Mouse (Mus musculus) embryonic facial prominence, embryonic 13.5 days (tissue): ENCODE measurements around the gene Brk1. TPM values are rescaled to one million over a fixed set of nuclear protein-coding genes. Genes with fewer than 3 reads are reported as not detected.

Experiments used
- ATAC-seq: fragments of 200-750 bp; cut with Nextera tagmentation; 2 replicates; pipeline ENCODE4 v1.8.0; 2017; ENCODE audit warnings: low read depth; ENCODE audit not compliant: insufficient number of reproducible peaks, insufficient read depth, low FRiP score, low TSS enrichment
- H3K27ac ChIP-seq: fragments of 300-500 bp; sonication (generic); 2 replicates; pipeline ENCODE4 v1.5.1; 2015; ENCODE audit warnings: moderate library complexity, mild to moderate bottlenecking, inconsistent platforms
- H3K27me3 ChIP-seq: fragments of 300-500 bp; sonication (generic); 2 replicates; pipeline ENCODE4 v1.6.1; 2015; ENCODE audit warnings: mild to moderate bottlenecking, inconsistent platforms
- H3K36me3 ChIP-seq: fragments of 300-500 bp; sonication (generic); 2 replicates; pipeline ENCODE4 v1.6.1; 2015; ENCODE audit warnings: mild to moderate bottlenecking, inconsistent platforms
- H3K4me1 ChIP-seq: fragments of 300-500 bp; sonication (generic); 2 replicates; pipeline ENCODE4 v1.6.1; 2015; ENCODE audit warnings: inconsistent platforms
- H3K4me2 ChIP-seq: fragments of 300-500 bp; sonication (generic); 2 replicates; pipeline ENCODE4 v1.6.1; 2015; ENCODE audit warnings: moderate library complexity, mild to moderate bottlenecking, inconsistent platforms
- H3K4me3 ChIP-seq: fragments of 300-500 bp; sonication (generic); 2 replicates; pipeline ENCODE4 v1.5.1; 2015; ENCODE audit warnings: mild to moderate bottlenecking, inconsistent platforms
- H3K9ac ChIP-seq: fragments of 300-500 bp; sonication (generic); 2 replicates; pipeline ENCODE4 v1.6.1; 2015; ENCODE audit warnings: mild to moderate bottlenecking, inconsistent platforms
- H3K9me3 ChIP-seq: fragments of 300-500 bp; sonication (generic); 2 replicates; pipeline ENCODE4 v1.6.1; 2016; ENCODE audit warnings: inconsistent platforms
- WGBS: fragments of 180-500 bp; shearing (Covaris S2); methylation state at CpG from one replicate; pipeline ENCODE4 v1.1.7; 2015; ENCODE audit warnings: mixed read lengths; 5-methylcytosine and 5-hydroxymethylcytosine counted together
- polyA plus RNA-seq: library from polyadenylated mRNA; unstranded; fragments of >200 nt; fragmentation: Nextera tagmentation; extraction: Ambion mirVana; gene quantifications from 2 replicates; pipeline ENCODE4 v1.2.1, GENCODE M21; 2015

Gene Brk1
- polyA plus RNA-seq, 1 experiment from 2014 or later, result 240 TPM

DNA sequence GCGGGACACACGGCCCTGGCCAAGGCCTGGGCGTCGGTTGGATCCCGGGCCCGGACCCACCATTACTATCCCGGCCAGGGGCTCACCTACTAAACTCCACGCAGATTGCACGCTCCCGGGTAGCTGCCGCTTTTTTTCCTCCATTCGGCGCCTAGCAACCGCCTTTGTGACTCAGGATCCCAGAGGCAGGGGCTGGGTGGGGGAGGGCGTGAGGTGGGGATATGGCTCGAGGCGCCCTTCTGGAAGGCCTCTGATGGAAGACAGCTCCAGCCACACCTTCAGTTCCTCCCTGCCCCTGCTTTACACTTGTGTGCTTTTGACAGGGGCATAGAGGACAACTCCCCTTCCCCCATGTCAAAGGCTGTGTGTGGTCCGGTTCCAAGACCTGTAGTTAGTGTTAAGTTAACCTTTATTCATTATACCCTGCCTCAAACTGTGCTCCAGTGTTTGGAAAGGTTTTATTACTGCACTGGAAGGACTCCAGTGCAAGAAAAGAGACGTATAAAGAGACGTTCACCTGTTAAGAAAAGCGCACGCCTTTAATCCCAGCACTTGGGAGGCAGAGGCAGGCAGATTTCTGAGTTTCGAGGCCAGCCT lies 3.9 kb upstream of the Brk1 start, which contains the start of gene Fancd2os:
TSS of gene Fancd2os (minus strand) at position 173 of the 597 bp plus-strand sequence.
- Histone ChIP-seq H3K27me3 (no peaks in the 10 kb centered on the region), H3K9ac (peak within 1 kb of the TSS; percentile 51), H3K36me3 (0 out of 2 replicates have a peak, but pooled peaks cover 4% of the 10 kb centered on the region), H3K9me3 (no peaks in the 10 kb centered on the region), H3K4me1 (peaks cover 3% of the 10 kb centered on the region), H3K4me2 (no peak within 1 kb of the TSS), H3K4me3 (no peak within 1 kb of the TSS), H3K27ac (no peak within 1 kb of the TSS)
- no peak for ATAC-seq
- 43% methylated on average over 23 of the region's 23 CpGs for whole genome bisulfite sequencing

DNA sequence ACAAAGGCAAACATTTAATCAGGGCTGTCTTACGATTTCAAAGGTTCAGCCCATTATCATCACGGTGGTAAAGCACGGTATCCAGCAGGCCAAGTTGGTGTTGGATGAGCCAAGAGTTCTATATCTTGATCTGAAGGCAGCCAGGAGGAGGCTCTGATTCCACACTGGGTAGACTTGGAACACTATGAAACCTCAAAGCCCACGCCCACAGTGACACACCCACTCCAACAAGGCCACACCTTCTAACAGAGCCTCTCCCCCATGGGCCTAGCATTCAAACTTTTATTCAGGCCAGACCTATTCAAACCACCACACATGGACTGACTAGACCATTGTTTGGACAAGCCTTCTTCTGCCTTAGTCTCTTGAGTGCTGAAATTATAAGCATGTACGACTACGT lies 1.8 kb upstream of the Brk1 start:
- Histone ChIP-seq H3K9ac (no peak overlapping the region), H3K27me3 (no peaks in the 10 kb centered on the region), H3K4me1 (peaks cover 14% of the 10 kb centered on the region), H3K9me3 (no peaks in the 10 kb centered on the region), H3K36me3 (peaks cover 4% of the 10 kb centered on the region; the same call in 1 of the 2 replicates), H3K27ac (no peak overlapping the region), H3K4me2 (no peak overlapping the region), H3K4me3 (no peak overlapping the region)
- ATAC-seq, result no peak
- 95% methylated on average over 6 of the region's 6 CpGs for WGBS

DNA sequence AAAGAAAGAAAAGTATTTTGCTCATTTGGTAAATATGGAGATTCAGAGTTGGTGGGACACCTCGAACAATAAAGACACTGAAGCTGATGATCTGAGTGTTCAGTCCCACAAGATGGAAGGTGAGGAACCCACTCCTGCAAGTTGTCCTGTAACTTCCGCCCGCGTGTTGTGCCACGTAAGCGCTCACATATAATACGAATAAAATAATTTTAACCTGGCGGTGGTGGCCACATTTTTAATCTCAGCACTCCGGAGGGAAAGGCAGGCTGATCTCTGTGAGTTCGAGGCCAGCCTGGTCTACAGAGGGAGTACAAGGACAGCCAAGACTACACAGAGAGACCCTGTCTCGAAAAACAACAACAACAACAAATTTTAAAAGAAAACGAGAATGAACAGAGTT lies 579 bp upstream of the Brk1 start:
- Histone ChIP-seq H3K27ac (peak overlapping the region; percentile 57; the same call in 1 of the 2 replicates), H3K36me3 (peaks cover 3% of the 10 kb centered on the region; the same call in 1 of the 2 replicates), H3K27me3 (no peaks in the 10 kb centered on the region), H3K9me3 (no peaks in the 10 kb centered on the region), H3K4me3 (peak overlapping the region; percentile 92), H3K9ac (peak overlapping the region; percentile 95), H3K4me2 (peak overlapping the region; percentile 67), H3K4me1 (peaks cover 14% of the 10 kb centered on the region)
- WGBS, result 49% methylated on average over 12 of the region's 12 CpGs
- ATAC-seq, result no peak

DNA sequence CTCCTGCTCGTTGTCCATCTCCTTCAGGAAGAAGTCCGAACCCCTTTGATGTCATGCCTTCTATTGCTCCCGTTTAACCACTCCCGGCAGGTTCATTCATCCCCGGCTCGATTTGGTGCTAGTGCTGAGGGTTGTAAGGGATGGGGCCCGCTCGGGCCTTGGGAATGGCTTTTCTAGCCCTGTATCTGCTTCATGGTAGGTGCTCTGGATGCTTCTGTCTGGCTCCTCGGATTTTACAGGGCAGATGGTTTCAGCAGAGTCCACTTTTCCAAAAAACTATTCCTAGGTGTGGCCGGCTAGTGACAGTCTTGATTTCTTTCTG lies 613 bp downstream of the Brk1 start:
- WGBS, result 5% methylated on average over 10 of the region's 10 CpGs
- peaks cover 14% of the 10 kb centered on the region for H3K4me1 ChIP-seq
- no peaks in the 10 kb centered on the region for H3K9me3 ChIP-seq
- peak overlapping the region; percentile 78 for H3K27ac ChIP-seq
- H3K4me3 ChIP-seq, result peak overlapping the region; percentile 92
- no peaks in the 10 kb centered on the region for H3K27me3 ChIP-seq
- H3K36me3 ChIP-seq, result peaks cover 3% of the 10 kb centered on the region
- H3K9ac ChIP-seq, result peak overlapping the region; percentile 95
- 0 out of 2 replicates have a peak, but pooled peaks have one; percentile 8 for ATAC-seq
- peak overlapping the region; percentile 67 for H3K4me2 ChIP-seq

DNA sequence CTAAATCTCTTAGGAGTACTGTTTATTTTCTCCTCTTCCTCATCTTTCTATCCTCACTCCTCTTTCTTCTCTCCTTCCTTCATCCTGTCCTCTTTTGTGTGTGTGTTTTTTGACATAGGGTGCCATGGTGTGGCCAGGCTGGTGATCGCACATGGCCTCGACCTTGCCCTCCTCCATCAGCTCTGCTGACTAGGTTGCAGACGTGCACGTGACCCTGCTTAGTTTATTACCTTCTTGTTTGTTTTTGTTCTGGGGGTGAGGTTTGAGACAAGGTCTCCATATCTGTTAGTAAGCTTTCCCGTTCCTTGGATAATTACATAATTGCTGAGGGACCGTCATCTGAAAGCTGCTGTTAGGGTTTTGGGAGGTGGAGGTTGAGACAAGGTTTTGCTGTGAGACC lies 4.3 kb downstream of the Brk1 start:
- Histone ChIP-seq H3K27ac (no peak overlapping the region), H3K36me3 (peaks cover 35% of the 10 kb centered on the region), H3K27me3 (no peaks in the 10 kb centered on the region), H3K9ac (no peak overlapping the region), H3K4me1 (peaks cover 14% of the 10 kb centered on the region), H3K4me2 (no peak overlapping the region), H3K4me3 (no peak overlapping the region), H3K9me3 (no peaks in the 10 kb centered on the region)
- WGBS, result 66% methylated on average over 6 of the region's 6 CpGs
- ATAC-seq, result no peak

DNA sequence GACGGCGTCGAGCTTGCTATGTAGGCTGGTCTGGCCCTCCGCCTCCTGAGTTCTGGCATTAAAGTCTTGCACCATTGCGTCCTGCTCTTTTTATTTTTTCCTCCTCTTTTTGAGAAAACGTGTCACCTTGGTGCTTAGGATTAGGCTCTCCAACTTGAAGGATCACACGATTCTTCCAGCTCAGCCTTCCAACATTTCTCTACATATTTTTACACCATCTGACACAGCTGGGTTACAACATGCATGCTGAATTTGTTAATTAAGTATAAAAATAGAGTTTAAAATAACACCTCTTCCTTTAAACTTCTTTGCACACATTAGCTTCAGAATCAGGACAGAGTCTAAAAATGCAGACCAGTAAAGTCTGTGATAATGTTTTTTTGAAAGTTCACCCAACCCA lies 4.7 kb downstream of the Brk1 start:
- H3K27me3 ChIP-seq, result no peaks in the 10 kb centered on the region
- no peak overlapping the region for H3K4me3 ChIP-seq
- no peak for ATAC-seq
- no peak overlapping the region for H3K9ac ChIP-seq
- no peaks in the 10 kb centered on the region for H3K9me3 ChIP-seq
- peaks cover 39% of the 10 kb centered on the region for H3K36me3 ChIP-seq
- 85% methylated on average over 7 of the region's 7 CpGs for WGBS
- no peak overlapping the region for H3K27ac ChIP-seq
- peaks cover 14% of the 10 kb centered on the region for H3K4me1 ChIP-seq
- H3K4me2 ChIP-seq, result no peak overlapping the region

DNA sequence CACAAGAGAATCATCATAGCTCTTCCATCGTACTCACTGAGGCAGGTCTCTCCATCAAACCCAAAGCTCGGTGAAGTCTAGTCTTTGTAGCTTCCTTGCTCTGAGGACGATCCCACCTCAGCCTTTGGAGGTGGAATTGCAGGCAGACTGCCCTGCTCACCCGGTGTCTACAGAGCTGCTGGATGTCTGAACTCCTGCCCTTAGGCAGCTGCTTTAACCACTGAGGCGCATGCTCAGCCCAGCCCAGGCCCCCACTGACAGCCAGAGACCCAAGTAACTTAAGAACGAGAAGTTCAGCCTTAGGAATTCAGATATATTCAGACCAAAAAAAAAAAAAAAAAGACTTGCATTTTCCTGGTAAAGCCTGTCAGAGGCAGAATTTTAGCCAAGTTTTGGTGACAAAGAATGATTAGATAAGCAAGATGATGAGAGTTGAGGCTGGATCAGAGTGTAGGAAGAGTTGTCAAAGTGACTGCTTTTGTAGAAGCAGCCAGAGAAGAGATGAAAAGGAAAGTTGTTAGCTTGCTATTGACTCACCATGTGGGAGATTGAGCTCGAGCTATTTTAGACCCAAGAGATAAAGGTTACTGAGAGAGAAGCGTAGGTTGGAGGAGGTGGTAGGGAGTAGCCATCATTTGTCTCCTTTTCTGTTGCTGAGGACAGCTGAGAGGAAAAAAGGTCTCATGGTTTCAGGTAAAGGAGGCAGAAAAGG lies 7.8 kb downstream of the Brk1 start:
- H3K36me3 ChIP-seq, result peaks cover 68% of the 10 kb centered on the region
- H3K9ac ChIP-seq, result no peak overlapping the region
- no peak overlapping the region for H3K27ac ChIP-seq
- ATAC-seq, result no peak
- H3K4me1 ChIP-seq, result no peaks in the 10 kb centered on the region
- WGBS, result 85% methylated on average over 8 of the region's 8 CpGs
- no peak overlapping the region for H3K4me3 ChIP-seq
- H3K4me2 ChIP-seq, result no peak overlapping the region
- H3K27me3 ChIP-seq, result no peaks in the 10 kb centered on the region
- no peaks in the 10 kb centered on the region for H3K9me3 ChIP-seq

DNA sequence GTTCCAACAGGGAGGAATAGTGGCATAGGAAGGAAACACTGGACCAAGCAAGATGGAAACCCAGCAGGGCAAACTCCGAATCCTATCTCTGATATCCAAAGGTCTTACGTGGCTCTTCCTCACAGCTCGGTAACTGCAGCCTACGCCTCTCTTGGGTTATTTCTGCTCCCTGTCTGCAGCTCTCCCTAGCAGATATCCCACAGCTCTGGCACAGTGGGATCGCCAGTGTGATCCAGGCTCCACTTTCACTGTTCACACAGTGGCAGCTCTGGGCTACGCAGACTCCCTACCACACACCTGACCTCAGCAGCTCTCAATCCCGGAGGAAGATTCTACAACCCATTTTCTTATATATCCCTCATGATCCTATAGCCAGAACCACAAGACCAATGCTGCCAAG lies 9.6 kb downstream of the Brk1 start:
- Histone ChIP-seq H3K9ac (no peak overlapping the region), H3K9me3 (no peaks in the 10 kb centered on the region), H3K4me3 (no peak overlapping the region), H3K4me2 (no peak overlapping the region), H3K27ac (no peak overlapping the region), H3K36me3 (peaks cover 78% of the 10 kb centered on the region), H3K4me1 (no peaks in the 10 kb centered on the region), H3K27me3 (no peaks in the 10 kb centered on the region)
- no peak for ATAC-seq
- 98% methylated on average over 7 of the region's 7 CpGs for WGBS

DNA sequence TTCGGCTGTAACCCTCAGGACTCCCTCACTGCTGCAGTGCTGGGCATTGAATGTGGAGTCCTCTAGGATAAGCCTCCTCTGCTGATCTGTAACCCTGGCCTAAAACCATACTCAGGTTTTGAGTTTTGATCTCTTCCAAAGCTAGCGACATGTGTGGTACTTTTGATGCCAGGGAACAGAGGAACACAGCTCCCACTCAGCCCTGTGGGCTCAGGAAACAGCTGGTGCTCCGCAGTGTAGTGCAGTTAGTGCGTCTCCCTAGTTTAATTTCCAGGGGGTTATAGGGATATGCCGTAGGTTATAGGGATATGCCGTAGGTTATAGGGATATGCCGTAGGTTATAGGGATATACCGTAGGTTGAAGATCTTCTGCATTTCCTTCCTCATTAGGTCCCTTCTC lies 10.4 kb downstream of the Brk1 start:
- H3K36me3 ChIP-seq, result peaks cover 78% of the 10 kb centered on the region
- H3K27me3 ChIP-seq, result no peaks in the 10 kb centered on the region
- no peaks in the 10 kb centered on the region for H3K9me3 ChIP-seq
- no peaks in the 10 kb centered on the region for H3K4me1 ChIP-seq
- no peak for ATAC-seq
- H3K27ac ChIP-seq, result no peak overlapping the region
- H3K4me3 ChIP-seq, result no peak overlapping the region
- H3K9ac ChIP-seq, result no peak overlapping the region
- 95% methylated on average over 8 of the region's 8 CpGs for WGBS
- no peak overlapping the region for H3K4me2 ChIP-seq

DNA sequence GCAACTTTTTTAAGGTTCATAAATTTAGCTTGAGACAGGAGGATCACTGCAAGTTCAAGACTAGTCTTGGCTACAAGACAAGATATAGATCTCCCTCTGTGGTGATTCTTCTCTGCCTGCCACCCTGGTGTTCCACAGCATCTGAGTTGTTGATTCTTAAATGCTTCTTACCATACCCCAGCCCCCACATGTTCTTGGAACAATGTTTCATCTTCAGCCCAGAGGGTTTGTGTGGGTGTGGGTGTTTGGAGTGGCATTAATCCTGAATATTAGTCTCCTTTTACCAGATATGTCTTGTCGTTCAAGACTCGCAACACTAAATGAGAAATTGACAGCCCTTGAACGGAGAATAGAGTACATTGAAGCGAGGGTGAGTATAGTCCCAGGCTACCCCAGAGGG lies 10.9 kb downstream of the Brk1 start:
- Histone ChIP-seq H3K4me3 (no peak overlapping the region), H3K9me3 (no peaks in the 10 kb centered on the region), H3K36me3 (peaks cover 75% of the 10 kb centered on the region), H3K27ac (no peak overlapping the region), H3K27me3 (no peaks in the 10 kb centered on the region), H3K4me1 (no peaks in the 10 kb centered on the region), H3K4me2 (no peak overlapping the region), H3K9ac (no peak overlapping the region)
- WGBS, result 95% methylated on average over 4 of the region's 4 CpGs
- ATAC-seq, result no peak

DNA sequence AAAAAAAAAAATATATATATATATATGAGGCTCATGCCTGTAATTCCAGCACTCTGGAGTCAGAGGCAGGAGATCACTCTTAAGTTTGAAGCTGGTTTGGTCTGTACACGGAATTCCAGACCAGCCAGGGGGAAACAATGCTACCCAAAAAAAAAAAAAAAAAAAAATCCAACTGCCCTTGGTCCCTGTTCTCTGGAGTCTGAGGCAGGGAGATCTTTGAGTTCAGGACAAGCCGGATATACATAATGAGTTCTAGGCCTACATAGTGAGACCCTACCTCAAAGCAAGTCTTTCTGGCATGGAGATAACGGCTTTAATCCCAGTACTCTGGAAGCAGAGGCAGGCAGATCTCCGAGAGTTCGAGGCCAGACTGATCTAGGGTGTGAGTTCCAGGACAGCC lies 18.8 kb downstream of the Brk1 start:
- peaks cover 16% of the 10 kb centered on the region for H3K4me1 ChIP-seq
- WGBS, result 64% methylated on average over 5 of the region's 5 CpGs
- no peak for ATAC-seq
- peak overlapping the region; percentile 62 for H3K4me3 ChIP-seq
- H3K27me3 ChIP-seq, result no peaks in the 10 kb centered on the region
- H3K4me2 ChIP-seq, result peak overlapping the region; percentile 70
- H3K27ac ChIP-seq, result 0 out of 2 replicates have a peak overlapping the region, but pooled peaks have one; percentile 87
- peaks cover 12% of the 10 kb centered on the region for H3K36me3 ChIP-seq
- peak overlapping the region; percentile 78; the same call in 1 of the 2 replicates for H3K9ac ChIP-seq
- H3K9me3 ChIP-seq, result no peaks in the 10 kb centered on the region
